Mouse (Mus musculus): ENCODE measurements around the gene Clmn. TPM values are rescaled to one million over a fixed set of nuclear protein-coding genes. Genes with fewer than 3 reads are reported as not detected.

Clmn gene
- polyA plus RNA-seq, 1 experiment from 2014 or later, result 0.63 TPM

DNA sequence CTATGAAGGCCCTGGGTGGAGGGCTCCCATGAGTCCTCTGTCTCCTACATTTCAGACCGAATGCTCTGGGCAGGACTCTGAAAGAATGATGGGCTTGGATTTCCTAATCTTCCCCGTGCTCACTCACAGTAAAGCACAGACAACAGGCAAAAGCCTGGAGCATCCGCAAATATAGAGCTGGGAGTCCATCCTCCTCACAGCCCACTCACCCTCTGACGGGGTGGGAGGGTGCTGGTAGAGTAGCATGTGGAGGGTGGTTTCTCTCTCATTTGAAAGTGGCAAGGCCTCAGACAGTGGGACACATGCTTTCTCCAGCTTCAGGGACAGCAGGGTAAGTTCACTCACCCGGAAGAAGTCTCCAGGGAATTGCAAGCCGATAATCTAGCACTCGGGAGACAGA lies 21.2 kb upstream of the Clmn start:
- no peak overlapping the region for H3K9ac ChIP-seq (ENCODE audit: low read depth, low read length)
- no peak for ATAC-seq (ENCODE audit: low read depth)
- H3K36me3 ChIP-seq (ENCODE audit: control insufficient read depth, insufficient read depth), result no peaks in the 10 kb centered on the region
- WGBS (ENCODE audit: insufficient replicate concordance), result 63% methylated on average over 7 of the region's 7 CpGs
- no peak overlapping the region for H3K4me2 ChIP-seq (ENCODE audit: low read depth, low read length)
- no peaks in the 10 kb centered on the region for H3K9me3 ChIP-seq (replicated peaks; ENCODE audit: control insufficient read depth, low read length)
- no peak overlapping the region for H3K27ac ChIP-seq (ENCODE audit: low read length)
- H3K4me3 ChIP-seq (ENCODE audit: low read depth, low read length), result no peak overlapping the region
- no peaks in the 10 kb centered on the region for H3K27me3 ChIP-seq (ENCODE audit: control insufficient read depth, insufficient read depth, low read depth, low read length)
- no peaks in the 10 kb centered on the region for H3K4me1 ChIP-seq (ENCODE audit: control insufficient read depth, low read depth, low read length)

GRCm38 (mm10) chr12:104882533-104882932 lies 17.7 kb upstream of the Clmn start:
- H3K27ac ChIP-seq (ENCODE audit: low read length), result no peak overlapping the region
- no peak overlapping the region for H3K4me3 ChIP-seq (ENCODE audit: low read depth, low read length)
- no peaks in the 10 kb centered on the region for H3K9me3 ChIP-seq (replicated peaks; ENCODE audit: control insufficient read depth, low read length)
- ATAC-seq (ENCODE audit: low read depth), result no peak
- no peaks in the 10 kb centered on the region for H3K27me3 ChIP-seq (ENCODE audit: control insufficient read depth, insufficient read depth, low read depth, low read length)
- 45% methylated on average over 5 of the region's 5 CpGs for WGBS (ENCODE audit: insufficient replicate concordance)
- no peaks in the 10 kb centered on the region for H3K4me1 ChIP-seq (ENCODE audit: control insufficient read depth, low read depth, low read length)
- H3K36me3 ChIP-seq (ENCODE audit: control insufficient read depth, insufficient read depth), result no peaks in the 10 kb centered on the region
- H3K9ac ChIP-seq (ENCODE audit: low read depth, low read length), result no peak overlapping the region
- H3K4me2 ChIP-seq (ENCODE audit: low read depth, low read length), result no peak overlapping the region

DNA sequence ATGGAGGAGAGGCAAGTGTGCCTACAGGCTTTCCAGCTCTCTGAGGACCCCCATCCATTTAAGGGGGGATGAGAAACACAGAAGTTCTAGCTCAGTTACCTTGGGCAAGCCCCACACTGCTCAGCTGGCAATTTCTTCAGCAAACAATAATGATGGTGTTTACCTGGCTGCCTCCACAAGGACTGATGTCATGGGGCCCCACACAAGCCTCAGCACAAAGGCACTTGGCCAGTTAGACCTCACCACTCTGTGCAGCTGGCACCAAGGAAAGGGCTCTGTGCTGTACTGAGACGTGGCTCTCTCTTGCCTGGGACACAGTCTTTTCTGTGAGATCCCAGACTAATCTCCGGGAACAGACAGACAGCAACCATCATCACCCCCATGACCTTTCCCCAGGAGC lies 17.2 kb upstream of the Clmn start:
- no peak for ATAC-seq (ENCODE audit: low read depth)

GRCm38 (mm10) chr12:104881518-104882060 lies 16.7 kb upstream of the Clmn start:
- no peak overlapping the region for H3K27ac ChIP-seq (ENCODE audit: low read length)
- no peaks in the 10 kb centered on the region for H3K36me3 ChIP-seq (ENCODE audit: control insufficient read depth, insufficient read depth)
- H3K27me3 ChIP-seq (ENCODE audit: control insufficient read depth, insufficient read depth, low read depth, low read length), result no peaks in the 10 kb centered on the region
- H3K9ac ChIP-seq (ENCODE audit: low read depth, low read length), result no peak overlapping the region
- no peaks in the 10 kb centered on the region for H3K4me1 ChIP-seq (ENCODE audit: control insufficient read depth, low read depth, low read length)
- 40% methylated on average over 4 of the region's 4 CpGs for WGBS (ENCODE audit: insufficient replicate concordance)
- H3K4me3 ChIP-seq (ENCODE audit: low read depth, low read length), result no peak overlapping the region
- ATAC-seq (ENCODE audit: low read depth), result no peak
- H3K4me2 ChIP-seq (ENCODE audit: low read depth, low read length), result no peak overlapping the region
- H3K9me3 ChIP-seq (replicated peaks; ENCODE audit: control insufficient read depth, low read length), result no peaks in the 10 kb centered on the region

More for the DNA sequence above, 17.2 kb upstream of the Clmn start:
- Histone ChIP-seq H3K27me3 (ENCODE audit: control insufficient read depth, insufficient read depth, low read depth, low read length) (no peaks in the 10 kb centered on the region), H3K9ac (ENCODE audit: low read depth, low read length) (no peak overlapping the region), H3K9me3 (replicated peaks; ENCODE audit: control insufficient read depth, low read length) (no peaks in the 10 kb centered on the region), H3K4me3 (ENCODE audit: low read depth, low read length) (no peak overlapping the region), H3K4me2 (ENCODE audit: low read depth, low read length) (no peak overlapping the region), H3K4me1 (ENCODE audit: control insufficient read depth, low read depth, low read length) (no peaks in the 10 kb centered on the region), H3K36me3 (ENCODE audit: control insufficient read depth, insufficient read depth) (no peaks in the 10 kb centered on the region), H3K27ac (ENCODE audit: low read length) (no peak overlapping the region)
- 33% methylated on average over 2 of the region's 2 CpGs for WGBS (ENCODE audit: insufficient replicate concordance)

- Histone ChIP-seq H3K4me2 (ENCODE audit: low read depth, low read length) (no peak overlapping the region), H3K9me3 (replicated peaks; ENCODE audit: control insufficient read depth, low read length) (no peaks in the 10 kb centered on the region), H3K36me3 (ENCODE audit: control insufficient read depth, insufficient read depth) (no peaks in the 10 kb centered on the region), H3K4me3 (ENCODE audit: low read depth, low read length) (no peak overlapping the region), H3K9ac (ENCODE audit: low read depth, low read length) (no peak overlapping the region), H3K27ac (ENCODE audit: low read length) (no peak overlapping the region), H3K4me1 (ENCODE audit: control insufficient read depth, low read depth, low read length) (no peaks in the 10 kb centered on the region), H3K27me3 (ENCODE audit: control insufficient read depth, insufficient read depth, low read depth, low read length) (no peaks in the 10 kb centered on the region)
- ATAC-seq (ENCODE audit: low read depth), result no peak
- 70% methylated on average over 12 of the region's 12 CpGs for WGBS (ENCODE audit: insufficient replicate concordance)
Measured at GRCm38 (mm10) chr12:104880367-104880766, 15.5 kb upstream of the Clmn start.

DNA sequence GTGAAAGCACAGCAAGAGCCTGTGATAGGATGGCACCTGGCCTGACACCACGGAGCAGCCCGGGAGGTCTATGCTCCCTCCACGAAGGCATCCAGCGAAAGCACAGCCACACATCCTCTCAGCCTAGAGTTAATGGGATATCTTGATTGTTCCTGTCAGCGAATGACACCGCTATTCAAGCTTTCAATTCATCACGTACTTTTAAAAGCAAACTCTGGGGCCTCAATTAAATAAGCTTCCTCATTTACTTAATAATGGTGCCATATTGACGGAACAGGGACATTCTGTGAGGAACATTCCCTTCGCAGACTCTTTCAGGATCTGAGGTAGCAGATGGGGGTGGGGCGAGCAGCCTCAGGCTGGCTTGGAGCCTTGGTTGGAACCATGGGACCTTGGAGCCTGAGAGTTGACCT lies 14.7 kb upstream of the Clmn start:
- no peaks in the 10 kb centered on the region for H3K36me3 ChIP-seq (ENCODE audit: control insufficient read depth, insufficient read depth)
- no peak overlapping the region for H3K4me3 ChIP-seq (ENCODE audit: low read depth, low read length)
- no peak for ATAC-seq (ENCODE audit: low read depth)
- no peak overlapping the region for H3K27ac ChIP-seq (ENCODE audit: low read length)
- WGBS (ENCODE audit: insufficient replicate concordance), result 63% methylated on average over 10 of the region's 10 CpGs
- no peaks in the 10 kb centered on the region for H3K27me3 ChIP-seq (ENCODE audit: control insufficient read depth, insufficient read depth, low read depth, low read length)
- no peaks in the 10 kb centered on the region for H3K9me3 ChIP-seq (replicated peaks; ENCODE audit: control insufficient read depth, low read length)
- no peak overlapping the region for H3K9ac ChIP-seq (ENCODE audit: low read depth, low read length)
- H3K4me2 ChIP-seq (ENCODE audit: low read depth, low read length), result no peak overlapping the region
- no peaks in the 10 kb centered on the region for H3K4me1 ChIP-seq (ENCODE audit: control insufficient read depth, low read depth, low read length)

GRCm38 (mm10) chr12:104876053-104876452 lies 11.2 kb upstream of the Clmn start:
- H3K27ac ChIP-seq (ENCODE audit: low read length), result no peak overlapping the region
- no peak overlapping the region for H3K4me2 ChIP-seq (ENCODE audit: low read depth, low read length)
- WGBS (ENCODE audit: insufficient replicate concordance), result 35% methylated on average over 3 of the region's 3 CpGs
- H3K36me3 ChIP-seq (ENCODE audit: control insufficient read depth, insufficient read depth), result no peaks in the 10 kb centered on the region
- no peaks in the 10 kb centered on the region for H3K27me3 ChIP-seq (ENCODE audit: control insufficient read depth, insufficient read depth, low read depth, low read length)
- no peak overlapping the region for H3K9ac ChIP-seq (ENCODE audit: low read depth, low read length)
- no peaks in the 10 kb centered on the region for H3K9me3 ChIP-seq (replicated peaks; ENCODE audit: control insufficient read depth, low read length)
- ATAC-seq (ENCODE audit: low read depth), result no peak
- H3K4me1 ChIP-seq (ENCODE audit: control insufficient read depth, low read depth, low read length), result no peaks in the 10 kb centered on the region
- no peak overlapping the region for H3K4me3 ChIP-seq (ENCODE audit: low read depth, low read length)

- Histone ChIP-seq H3K4me3 (ENCODE audit: low read depth, low read length) (no peak overlapping the region), H3K4me1 (ENCODE audit: control insufficient read depth, low read depth, low read length) (no peaks in the 10 kb centered on the region), H3K9me3 (replicated peaks; ENCODE audit: control insufficient read depth, low read length) (no peaks in the 10 kb centered on the region), H3K9ac (ENCODE audit: low read depth, low read length) (no peak overlapping the region), H3K36me3 (ENCODE audit: control insufficient read depth, insufficient read depth) (no peaks in the 10 kb centered on the region), H3K27ac (ENCODE audit: low read length) (no peak overlapping the region), H3K4me2 (ENCODE audit: low read depth, low read length) (no peak overlapping the region), H3K27me3 (ENCODE audit: control insufficient read depth, insufficient read depth, low read depth, low read length) (no peaks in the 10 kb centered on the region)
- WGBS (ENCODE audit: insufficient replicate concordance), result 70% methylated on average over 6 of the region's 6 CpGs
- no peak for ATAC-seq (ENCODE audit: low read depth)
Measured at GRCm38 (mm10) chr12:104871987-104872386, 7.1 kb upstream of the Clmn start.

DNA sequence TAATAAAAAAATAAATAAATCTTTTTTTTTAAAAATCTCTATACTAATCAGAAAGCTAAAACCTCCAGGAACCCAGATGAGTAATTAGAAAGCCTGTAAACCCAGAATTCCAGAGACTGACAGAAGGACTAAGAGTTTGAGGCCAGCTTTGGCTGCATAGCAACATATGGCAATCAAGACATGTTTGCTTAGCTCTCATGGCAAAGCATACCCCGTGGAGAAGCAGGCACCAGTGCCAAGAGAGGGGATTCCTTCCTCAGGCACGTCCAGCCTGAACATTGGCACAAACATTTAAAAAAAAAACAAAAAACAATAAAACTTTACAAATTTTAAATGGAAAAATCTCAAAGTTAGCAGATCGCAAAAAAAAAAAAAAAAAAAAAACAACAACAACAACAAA lies 4.9 kb upstream of the Clmn start:
- no peak overlapping the region for H3K27ac ChIP-seq (ENCODE audit: low read length)
- H3K4me1 ChIP-seq (ENCODE audit: control insufficient read depth, low read depth, low read length), result no peaks in the 10 kb centered on the region

More for the DNA sequence above, 4.9 kb upstream of the Clmn start:
- H3K9ac ChIP-seq (ENCODE audit: low read depth, low read length), result no peak overlapping the region
- H3K36me3 ChIP-seq (ENCODE audit: control insufficient read depth, insufficient read depth), result no peaks in the 10 kb centered on the region
- H3K9me3 ChIP-seq (replicated peaks; ENCODE audit: control insufficient read depth, low read length), result no peaks in the 10 kb centered on the region
- WGBS (ENCODE audit: insufficient replicate concordance), result 47% methylated on average over 3 of the region's 3 CpGs
- H3K4me2 ChIP-seq (ENCODE audit: low read depth, low read length), result no peak overlapping the region
- H3K4me3 ChIP-seq (ENCODE audit: low read depth, low read length), result no peak overlapping the region
- H3K27me3 ChIP-seq (ENCODE audit: control insufficient read depth, insufficient read depth, low read depth, low read length), result peaks cover 11% of the 10 kb centered on the region
- no peak for ATAC-seq (ENCODE audit: low read depth)
